Mouse (Mus musculus) inflammation-experienced regulatory T-cells, adult 6 months (primary cell): ENCODE data around the gene Timp1. TPM values are rescaled to one million over a fixed set of nuclear protein-coding genes. Genes with fewer than 3 reads are reported as not detected.

Source experiments
- polyA plus RNA-seq, 3 experiments: library from polyadenylated mRNA; unstranded; fragments of 100-300 nt; shearing (Covaris generic); gene quantifications; one replicate each; pipeline ENCODE4 v1.2.1; 2017

Gene Timp1
- polyA plus RNA-seq, 3 experiments from 2014 or later, result not detected

Other genes with a start within 250 kb of the Timp1 start
- gene Uba1, start 211.8 kb upstream of the Timp1 start, polyA plus RNA-seq, result 100 to 1,000 TPM; 106 to 132 (median 118) TPM
- 10 to 100 TPM in 2 of 3 experiments, 1 to 10 TPM in 1; 5.6 to 14.2 (median 13.1) TPM for gene Cdk16, start 182.2 kb upstream of the Timp1 start, polyA plus RNA-seq
- gene Usp11, start 166.3 kb upstream of the Timp1 start, polyA plus RNA-seq, result 10 to 100 TPM in 2 of 3 experiments, 1 to 10 TPM in 1; 6.5 to 21.8 (median 12.9) TPM
- gene Araf, start 72.4 kb upstream of the Timp1 start, polyA plus RNA-seq, result 100 to 1,000 TPM in 2 of 3 experiments, 10 to 100 TPM in 1; 99.1 to 180 (median 137) TPM
- not detected for gene Syn1, start 50.8 kb downstream of the Timp1 start, polyA plus RNA-seq
- gene Cfp, start 61.4 kb downstream of the Timp1 start, polyA plus RNA-seq, result 1 to 10 TPM; 4.7 to 6.6 (median 6.3) TPM
- 1 to 10 TPM; 3.2 to 6.3 (median 3.4) TPM for gene Elk1, start 80.4 kb downstream of the Timp1 start, polyA plus RNA-seq
- gene Uxt, start 91.9 kb downstream of the Timp1 start, polyA plus RNA-seq, result 10 to 100 TPM; 34.8 to 45.2 (median 42.1) TPM
- gene Zfp182, start 192.2 kb downstream of the Timp1 start, polyA plus RNA-seq, result 10 to 100 TPM; 17.9 to 20.9 (median 20.3) TPM
- not detected for gene Spaca5, start 198.2 kb downstream of the Timp1 start, polyA plus RNA-seq
- gene Zfp300, start 219.4 kb downstream of the Timp1 start, polyA plus RNA-seq, result 1 to 10 TPM; 2.8 to 4.5 (median 3.4) TPM
- not detected for gene Ssxa1, start 245.7 kb downstream of the Timp1 start, polyA plus RNA-seq